Mouse (Mus musculus): ENCODE data around the gene Gpkow.
"Not testable (repeated sequence)": the region's sequence is repeated elsewhere in the genome, so short reads cannot be mapped to it uniquely, and the experiment has no call there.

The Gpkow gene

DNA sequence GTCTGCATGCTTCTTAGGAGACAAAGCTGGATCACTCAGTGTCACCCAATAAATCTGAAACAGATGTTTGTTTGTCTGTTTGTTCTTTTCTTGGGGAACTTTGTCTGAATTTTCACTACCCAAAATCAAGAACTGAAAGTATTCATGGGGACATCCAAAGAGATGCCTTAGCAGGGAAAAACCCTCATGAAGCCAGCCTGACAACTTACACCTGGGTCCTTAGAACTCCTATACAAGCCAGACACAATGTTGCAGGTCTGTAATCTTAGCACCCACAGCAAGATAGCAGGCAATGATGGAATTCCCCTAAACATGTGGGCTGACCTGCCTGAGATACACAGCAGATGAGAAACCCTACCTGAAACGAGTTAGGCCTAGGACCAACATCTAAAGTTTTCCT lies 48.0 kb downstream of the Gpkow start:
- no peak for DNase-seq (ENCODE audit: low read depth in 2 of 2, low spot score in 2 of 2)

DNA sequence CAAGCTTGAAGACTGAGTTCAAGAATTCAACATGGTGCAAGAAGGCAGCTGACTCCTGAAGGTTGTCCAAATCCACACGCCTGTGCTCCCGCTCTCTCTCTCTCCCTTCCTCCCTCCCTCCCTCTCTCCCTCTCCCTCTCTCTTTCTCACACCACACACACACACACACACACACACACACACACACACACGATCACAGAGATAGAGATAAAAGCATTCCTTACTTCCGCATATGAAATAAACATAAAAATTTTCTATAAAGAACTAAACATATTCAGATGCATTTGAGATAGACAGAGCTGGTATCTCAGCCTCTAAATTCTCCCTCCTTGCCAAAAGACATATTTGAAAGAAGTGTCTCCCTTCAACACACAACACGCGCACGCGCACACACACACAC lies 48.5 kb downstream of the Gpkow start:
- DNase-seq (ENCODE audit: low read depth in 2 of 2, low spot score in 2 of 2) = no peak

DNA sequence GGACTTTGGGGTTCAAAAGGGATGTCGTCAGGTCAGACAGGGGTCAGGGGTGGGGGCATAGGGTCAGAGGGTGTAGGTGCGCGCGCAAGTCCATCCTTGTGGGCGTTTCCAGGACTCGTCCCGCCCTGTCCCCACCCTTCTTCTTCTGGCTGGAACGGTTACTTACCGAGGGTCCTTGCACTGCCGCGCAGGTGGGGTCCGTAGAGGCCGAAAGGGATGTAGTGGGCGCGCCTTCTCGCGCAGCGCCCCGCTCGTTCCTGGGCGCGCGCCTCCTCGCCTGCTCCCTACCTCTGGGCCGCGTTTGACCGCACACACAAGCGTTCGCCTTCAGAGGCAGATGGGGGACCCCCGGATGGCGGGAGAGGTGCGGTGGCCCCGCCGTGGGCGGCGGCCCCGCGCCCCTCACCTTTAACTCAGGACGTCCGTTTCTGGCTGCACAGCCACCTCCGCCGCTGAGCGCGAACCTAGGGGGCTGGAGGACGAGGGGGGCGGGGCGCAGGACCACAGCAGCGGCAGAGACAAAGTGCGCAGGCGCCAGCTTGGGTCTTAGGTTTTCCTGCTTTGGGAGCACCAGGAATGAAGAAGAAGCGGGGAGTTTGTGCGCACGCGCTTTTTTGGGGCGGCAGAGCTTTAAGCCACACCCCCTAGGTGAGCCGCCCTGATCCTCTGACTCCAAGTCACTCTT lies 53.6 kb downstream of the Gpkow start, which contains the start of gene Ccdc120:
TSS of gene Ccdc120 (minus strand) at position 474 of the 685 bp plus-strand sequence.
- no peak for DNase-seq (ENCODE audit: low read depth in 2 of 2, low spot score in 2 of 2)

DNA sequence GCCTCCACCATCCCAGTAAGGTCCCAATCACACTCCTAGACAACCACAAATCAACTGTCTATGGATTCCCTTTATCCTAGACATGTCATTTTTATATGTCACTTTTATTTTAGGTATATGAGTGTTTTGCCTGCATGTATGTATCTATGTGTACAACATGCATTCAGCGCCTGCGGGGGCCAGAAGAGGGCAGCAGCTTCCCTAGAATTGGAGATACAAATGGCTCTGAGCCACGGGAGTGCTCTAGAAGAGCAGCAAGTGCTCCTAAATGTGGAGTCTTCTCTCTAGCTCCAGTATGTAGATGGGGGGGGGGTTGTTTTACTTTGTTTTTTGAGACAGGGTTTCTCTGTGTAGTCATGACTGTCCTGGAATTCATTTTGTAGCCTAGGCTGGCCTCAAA lies 56.7 kb downstream of the Gpkow start:
- not testable (repeated sequence) for DNase-seq (ENCODE audit: low read depth in 2 of 2, low spot score in 2 of 2)

Data from CD8-positive naive resting alpha-beta T cell, adult 2 months (primary cell).